Mouse (Mus musculus): ENCODE measurements around the gene Tmem11. TPM values are rescaled to one million over a fixed set of nuclear protein-coding genes. Genes with fewer than 3 reads are reported as not detected.
"Not testable (repeated sequence)": the region's sequence is repeated elsewhere in the genome, so short reads cannot be mapped to it uniquely, and the experiment has no call there.

The Tmem11 gene
- polyA plus RNA-seq, 1 experiment from 2014 or later = 49.7 TPM

DNA sequence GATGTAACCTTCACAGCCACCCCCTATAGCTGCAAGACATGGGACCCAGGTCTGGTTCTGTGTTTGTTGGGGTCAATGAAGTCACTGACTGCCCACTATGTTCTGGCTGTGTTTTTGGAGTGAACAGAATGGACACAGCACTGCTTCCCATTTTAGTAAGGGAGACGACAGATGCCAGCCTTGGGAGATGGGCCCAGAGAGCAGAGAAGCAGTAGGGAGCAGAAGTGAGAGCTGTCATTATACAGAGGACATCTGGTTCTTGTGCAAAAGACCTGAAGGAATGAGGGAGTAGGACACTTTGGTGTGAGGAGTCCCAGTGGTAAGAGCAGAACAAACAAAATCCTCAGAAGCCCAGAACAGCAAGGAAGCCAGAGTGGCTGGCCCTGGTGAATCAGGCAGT is 30.6 kb upstream of the Tmem11 start:
- Histone ChIP-seq H3K27ac (replicated peaks) (no peak overlapping the region), H3K36me3 (peaks cover 20% of the 10 kb centered on the region), H3K4me1 (peaks cover 24% of the 10 kb centered on the region), H3K9ac (replicated peaks) (no peak overlapping the region), H3K27me3 (no peaks in the 10 kb centered on the region), H3K4me3 (no peak overlapping the region), H3K9me3 (no peaks in the 10 kb centered on the region), H3K4me2 (replicated peaks) (no peak overlapping the region)
- WGBS = 80% methylated on average over 1 of the region's 1 CpGs
- ATAC-seq (ENCODE audit: low FRiP score, low read depth) = no peak

DNA sequence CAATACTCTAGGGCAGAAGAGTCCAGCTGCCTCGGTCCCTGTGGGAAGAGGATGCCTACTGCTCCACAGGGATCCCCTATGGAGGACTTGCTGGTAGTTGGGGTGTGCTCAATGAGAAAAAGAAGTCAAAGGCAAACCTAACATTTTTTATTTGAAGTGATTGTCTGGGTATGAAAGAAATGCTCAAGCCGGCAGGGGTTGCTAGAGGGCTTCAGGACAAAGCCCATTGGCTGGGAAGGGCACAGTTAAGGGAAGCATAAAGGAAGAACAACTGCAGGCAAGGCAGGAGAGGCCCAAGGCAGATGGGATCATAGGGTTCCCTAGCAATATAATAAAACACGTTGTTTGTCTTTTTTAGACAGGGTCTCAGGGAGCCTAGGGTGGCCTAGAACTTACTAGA is 29.0 kb upstream of the Tmem11 start:
- WGBS = 71% methylated on average over 3 of the region's 3 CpGs

DNA sequence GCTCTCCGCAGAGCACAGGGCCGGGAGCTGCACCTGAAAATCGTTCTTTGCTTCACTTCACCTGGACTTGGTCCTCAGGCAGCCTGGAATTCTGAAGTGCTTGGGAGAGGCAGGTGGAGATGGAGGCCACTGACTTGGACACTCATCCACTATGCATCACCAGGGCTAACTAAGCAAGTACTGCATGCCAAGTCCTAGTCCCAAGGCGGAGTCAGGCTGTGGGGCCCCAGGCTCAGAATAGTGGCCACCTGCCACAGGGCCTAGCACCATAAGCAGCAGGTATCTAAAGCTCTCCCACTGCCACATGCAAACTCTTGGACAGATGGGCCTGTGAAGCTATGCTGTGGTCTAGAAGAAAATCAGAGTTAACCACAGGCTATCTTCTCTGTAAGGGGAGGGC is 27.4 kb upstream of the Tmem11 start:
- no peaks in the 10 kb centered on the region for H3K9me3 ChIP-seq
- H3K4me1 ChIP-seq = 0 out of 2 replicates have a peak, but pooled peaks cover 2% of the 10 kb centered on the region
- H3K27ac ChIP-seq (replicated peaks) = no peak overlapping the region
- WGBS = 93% methylated on average over 4 of the region's 4 CpGs
- H3K4me2 ChIP-seq (replicated peaks) = no peak overlapping the region
- H3K36me3 ChIP-seq = peaks cover 36% of the 10 kb centered on the region
- no peaks in the 10 kb centered on the region for H3K27me3 ChIP-seq
- no peak for ATAC-seq (ENCODE audit: low FRiP score, low read depth)
- no peak overlapping the region for H3K4me3 ChIP-seq
- no peak overlapping the region for H3K9ac ChIP-seq (replicated peaks)

More for the DNA sequence above, 29.0 kb upstream of the Tmem11 start:
- H3K4me3 ChIP-seq = no peak overlapping the region
- H3K9ac ChIP-seq (replicated peaks) = no peak overlapping the region
- peaks cover 35% of the 10 kb centered on the region for H3K36me3 ChIP-seq
- no peak overlapping the region for H3K4me2 ChIP-seq (replicated peaks)
- H3K27ac ChIP-seq (replicated peaks) = no peak overlapping the region
- H3K9me3 ChIP-seq = no peaks in the 10 kb centered on the region
- peaks cover 17% of the 10 kb centered on the region for H3K4me1 ChIP-seq
- H3K27me3 ChIP-seq = no peaks in the 10 kb centered on the region
- ATAC-seq (ENCODE audit: low FRiP score, low read depth) = no peak

- Histone ChIP-seq H3K9me3 (no peaks in the 10 kb centered on the region), H3K36me3 (peaks cover 36% of the 10 kb centered on the region), H3K4me1 (no peaks in the 10 kb centered on the region), H3K4me2 (replicated peaks) (no peak overlapping the region), H3K9ac (replicated peaks) (no peak overlapping the region), H3K27me3 (no peaks in the 10 kb centered on the region), H3K27ac (replicated peaks) (no peak overlapping the region), H3K4me3 (no peak overlapping the region)
- no peak for ATAC-seq (ENCODE audit: low FRiP score, low read depth)
- 89% methylated on average over 10 of the region's 10 CpGs for WGBS
Observed at GRCm38 (mm10) chr11:60905407-60906120, 26.5 kb upstream of the Tmem11 start.

GRCm38 (mm10) chr11:60903661-60904061 is 24.6 kb upstream of the Tmem11 start:
- Histone ChIP-seq H3K4me2 (replicated peaks) (no peak overlapping the region), H3K27ac (replicated peaks) (no peak overlapping the region), H3K9ac (replicated peaks) (no peak overlapping the region), H3K36me3 (peaks cover 36% of the 10 kb centered on the region), H3K4me1 (no peaks in the 10 kb centered on the region), H3K4me3 (no peak overlapping the region), H3K27me3 (no peaks in the 10 kb centered on the region), H3K9me3 (no peaks in the 10 kb centered on the region)
- WGBS = 90% methylated on average over 6 of the region's 6 CpGs
- no peak for ATAC-seq (ENCODE audit: low FRiP score, low read depth)

DNA sequence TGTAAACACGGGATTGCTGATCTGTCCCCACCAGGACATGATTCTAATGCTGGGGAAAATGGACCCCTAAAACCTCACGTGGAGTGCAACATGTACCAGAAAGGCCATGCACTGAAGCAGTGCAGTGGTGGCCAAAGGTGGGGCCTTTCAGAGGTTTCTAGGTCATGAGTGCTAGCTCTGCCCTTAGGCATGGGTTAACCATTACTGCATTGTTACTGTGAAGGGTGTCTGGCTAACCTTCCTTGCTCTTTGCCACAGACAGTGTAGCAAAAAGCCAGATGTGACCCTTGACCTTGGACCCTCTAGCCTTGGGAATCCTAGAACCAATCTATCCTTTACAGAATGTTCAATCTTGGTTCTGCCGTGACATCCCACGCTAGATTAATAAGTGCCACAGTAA is 23.4 kb upstream of the Tmem11 start:
- ATAC-seq (ENCODE audit: low FRiP score, low read depth) = no peak
- Histone ChIP-seq H3K9me3 (no peaks in the 10 kb centered on the region), H3K27ac (replicated peaks) (no peak overlapping the region), H3K9ac (replicated peaks) (no peak overlapping the region), H3K4me1 (no peaks in the 10 kb centered on the region), H3K36me3 (peaks cover 36% of the 10 kb centered on the region), H3K4me3 (no peak overlapping the region), H3K4me2 (replicated peaks) (no peak overlapping the region), H3K27me3 (no peaks in the 10 kb centered on the region)
- WGBS = 80% methylated on average over 4 of the region's 4 CpGs

DNA sequence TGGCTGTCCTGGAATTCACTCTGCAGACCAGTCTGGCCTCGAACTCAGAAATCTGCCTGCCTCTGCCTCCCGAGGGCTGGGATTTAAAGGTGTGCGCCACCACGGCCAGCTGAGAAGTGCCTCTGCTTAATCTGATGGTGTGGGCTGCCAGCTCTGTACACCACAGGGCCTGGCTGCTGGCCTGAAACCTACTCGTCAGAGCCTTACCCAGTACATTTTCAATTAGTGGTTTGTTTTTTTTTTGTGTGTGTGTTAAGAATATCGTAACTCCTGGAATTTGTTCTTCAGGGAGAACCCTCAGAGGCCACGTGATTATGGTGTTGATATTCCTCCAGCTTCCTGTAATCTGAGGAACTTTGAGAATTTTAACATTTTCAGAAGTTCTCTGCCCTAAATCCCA is 22.9 kb upstream of the Tmem11 start:
- WGBS = 87% methylated on average over 7 of the region's 7 CpGs
- Histone ChIP-seq H3K4me3 (no peak overlapping the region), H3K4me1 (no peaks in the 10 kb centered on the region), H3K9me3 (no peaks in the 10 kb centered on the region), H3K27me3 (peaks cover 3% of the 10 kb centered on the region; the same call in 1 of the 2 replicates), H3K27ac (replicated peaks) (no peak overlapping the region), H3K4me2 (replicated peaks) (no peak overlapping the region), H3K36me3 (peaks cover 36% of the 10 kb centered on the region), H3K9ac (replicated peaks) (no peak overlapping the region)
- ATAC-seq (ENCODE audit: low FRiP score, low read depth) = no peak

- Histone ChIP-seq H3K9ac (replicated peaks) (no peak overlapping the region), H3K4me2 (replicated peaks) (no peak overlapping the region), H3K4me1 (no peaks in the 10 kb centered on the region), H3K4me3 (no peak overlapping the region), H3K27me3 (peaks cover 6% of the 10 kb centered on the region; the same call in 1 of the 2 replicates), H3K9me3 (no peaks in the 10 kb centered on the region), H3K27ac (replicated peaks) (no peak overlapping the region), H3K36me3 (no peaks in the 10 kb centered on the region)
- WGBS = 41% methylated on average over 4 of the region's 4 CpGs
- ATAC-seq (ENCODE audit: low FRiP score, low read depth) = no peak
Observed at GRCm38 (mm10) chr11:60895915-60896314, 16.8 kb upstream of the Tmem11 start.

DNA sequence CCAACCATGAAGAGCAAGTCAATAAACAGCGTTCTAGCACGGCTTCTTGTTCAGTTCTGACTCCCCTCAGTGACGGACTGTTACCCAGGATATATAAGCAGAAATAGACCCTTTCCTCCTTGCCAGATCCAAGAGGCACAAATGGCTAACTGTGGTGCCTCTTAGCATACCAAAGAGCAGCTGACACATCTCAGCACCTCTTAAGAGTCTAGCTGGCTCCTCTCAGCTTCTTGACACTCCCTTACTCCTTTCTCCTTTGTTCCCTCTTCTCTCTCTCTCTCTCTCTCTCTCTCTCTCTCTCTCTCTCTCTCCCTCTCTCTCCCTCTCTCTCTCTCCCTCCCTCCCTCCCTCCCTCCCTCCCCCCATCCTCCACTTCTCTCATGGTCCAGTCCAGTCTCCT is 11.7 kb upstream of the Tmem11 start:
- no peak overlapping the region for H3K4me3 ChIP-seq
- no peak overlapping the region for H3K9ac ChIP-seq (replicated peaks)
- H3K9me3 ChIP-seq = no peaks in the 10 kb centered on the region
- no peaks in the 10 kb centered on the region for H3K36me3 ChIP-seq
- WGBS = 64% methylated on average over 3 of the region's 3 CpGs
- H3K4me2 ChIP-seq (replicated peaks) = no peak overlapping the region
- H3K27me3 ChIP-seq = no peaks in the 10 kb centered on the region
- no peak for ATAC-seq (ENCODE audit: low FRiP score, low read depth)
- no peak overlapping the region for H3K27ac ChIP-seq (replicated peaks)
- H3K4me1 ChIP-seq = no peaks in the 10 kb centered on the region

- no peaks in the 10 kb centered on the region for H3K27me3 ChIP-seq
- no peak overlapping the region for H3K9ac ChIP-seq (replicated peaks)
- no peak overlapping the region for H3K27ac ChIP-seq (replicated peaks)
- 72% methylated on average over 6 of the region's 6 CpGs for WGBS
- ATAC-seq (ENCODE audit: low FRiP score, low read depth) = no peak
- no peaks in the 10 kb centered on the region for H3K9me3 ChIP-seq
- no peak overlapping the region for H3K4me3 ChIP-seq
- no peaks in the 10 kb centered on the region for H3K36me3 ChIP-seq
- H3K4me2 ChIP-seq (replicated peaks) = no peak overlapping the region
- H3K4me1 ChIP-seq = no peaks in the 10 kb centered on the region
Observed at GRCm38 (mm10) chr11:60890286-60890685, 11.2 kb upstream of the Tmem11 start.

DNA sequence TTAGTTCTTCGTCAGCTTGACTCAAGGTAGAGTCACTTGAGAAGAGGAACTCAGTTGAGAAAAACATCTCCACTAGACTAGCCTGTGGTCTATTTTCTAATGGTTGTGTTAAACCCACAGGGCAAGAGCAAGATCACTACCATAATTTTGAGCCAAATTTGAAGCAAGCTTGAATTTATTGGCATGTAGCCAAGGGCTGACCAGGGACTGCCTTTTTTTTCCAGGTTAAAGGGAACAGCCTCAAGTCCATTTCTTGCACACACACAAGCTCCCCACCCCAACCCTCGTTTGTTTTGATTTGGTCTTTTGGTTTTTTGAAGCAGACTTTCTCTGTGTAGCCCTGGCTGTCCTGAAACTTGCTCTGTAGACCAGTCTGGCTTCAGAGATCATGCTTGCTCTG is 10.8 kb upstream of the Tmem11 start:
- H3K27ac ChIP-seq (replicated peaks) = no peak overlapping the region
- WGBS = 68% methylated on average over 2 of the region's 2 CpGs
- H3K36me3 ChIP-seq = no peaks in the 10 kb centered on the region
- H3K4me1 ChIP-seq = no peaks in the 10 kb centered on the region
- H3K9me3 ChIP-seq = no peaks in the 10 kb centered on the region
- H3K4me3 ChIP-seq = no peak overlapping the region
- no peak for ATAC-seq (ENCODE audit: low FRiP score, low read depth)
- H3K9ac ChIP-seq (replicated peaks) = no peak overlapping the region
- no peak overlapping the region for H3K4me2 ChIP-seq (replicated peaks)
- H3K27me3 ChIP-seq = no peaks in the 10 kb centered on the region

DNA sequence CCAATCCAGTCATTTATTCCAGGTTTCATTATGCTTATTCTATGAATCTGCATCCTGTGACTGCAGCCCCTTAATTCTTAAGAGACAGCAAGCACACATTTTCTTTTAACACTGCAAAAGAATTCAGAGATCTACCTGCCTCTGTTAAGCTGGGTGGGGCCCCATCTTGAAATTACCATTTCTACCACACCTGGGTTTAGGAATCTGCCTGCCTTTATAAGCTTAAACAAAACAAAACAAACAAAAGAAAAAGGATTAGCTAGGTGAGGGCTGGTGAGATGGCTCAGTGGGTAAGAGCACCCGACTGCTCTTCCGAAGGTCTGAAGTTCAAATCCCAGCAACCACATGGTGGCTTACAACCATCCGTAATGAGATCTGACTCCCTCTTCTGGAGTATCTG is 7.9 kb upstream of the Tmem11 start:
- H3K4me2 ChIP-seq (replicated peaks); H3K27ac ChIP-seq (replicated peaks); H3K9ac ChIP-seq (replicated peaks); H3K9me3 ChIP-seq; ATAC-seq (ENCODE audit: low FRiP score, low read depth); H3K4me1 ChIP-seq; H3K36me3 ChIP-seq; H3K4me3 ChIP-seq; H3K27me3 ChIP-seq: not testable (repeated sequence)
- WGBS = 84% methylated on average over 3 of the region's 3 CpGs

DNA sequence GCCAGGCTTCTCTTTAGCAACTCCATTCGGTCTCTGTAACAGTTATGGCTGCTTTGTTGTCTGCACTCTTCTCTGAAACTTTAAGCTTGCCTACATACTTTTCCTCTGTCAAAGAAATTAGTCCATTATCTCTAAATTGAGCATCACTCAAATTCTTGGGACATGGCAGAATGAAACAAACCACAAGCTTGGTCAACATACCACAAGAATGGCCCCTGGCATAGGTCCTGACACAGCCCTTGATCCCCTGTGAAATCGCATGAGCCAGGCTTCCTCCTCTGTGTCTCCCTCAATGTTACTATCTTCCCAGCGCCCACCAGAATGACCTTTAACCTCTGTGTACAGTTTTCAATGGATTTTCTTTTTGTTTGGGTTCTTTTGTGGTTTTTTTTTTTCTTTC is 3.3 kb upstream of the Tmem11 start:
- no peak overlapping the region for H3K27ac ChIP-seq (replicated peaks)
- H3K36me3 ChIP-seq = no peaks in the 10 kb centered on the region
- no peak for ATAC-seq (ENCODE audit: low FRiP score, low read depth)
- H3K9me3 ChIP-seq = no peaks in the 10 kb centered on the region
- peaks cover 10% of the 10 kb centered on the region for H3K4me1 ChIP-seq
- no peaks in the 10 kb centered on the region for H3K27me3 ChIP-seq
- WGBS = 73% methylated on average over 3 of the region's 3 CpGs
- H3K4me3 ChIP-seq = no peak overlapping the region
- H3K9ac ChIP-seq (replicated peaks) = no peak overlapping the region
- H3K4me2 ChIP-seq (replicated peaks) = no peak overlapping the region
